Mouse (Mus musculus) heart, embryonic 15.5 days (tissue): ENCODE data around the gene H2-DMa. TPM values are rescaled to one million over a fixed set of nuclear protein-coding genes. Genes with fewer than 3 reads are reported as not detected.

Source experiments
- ATAC-seq: fragments of 200-750 bp; cut with Nextera tagmentation; replicated peaks from 2 replicates; pipeline ENCODE4 v1.8.0; 2017; ENCODE audit warnings: low read depth, moderate TSS enrichment; ENCODE audit not compliant: insufficient number of reproducible peaks, insufficient read depth, low FRiP score
- H3K27ac ChIP-seq: fragments of 300-500 bp; sonication (generic); 2 replicates; pipeline ENCODE4 v1.5.1; 2015; ENCODE audit warnings: mild to moderate bottlenecking, inconsistent platforms
- H3K27me3 ChIP-seq: fragments of 300-500 bp; sonication (generic); 2 replicates; pipeline ENCODE4 v1.6.1; 2015; ENCODE audit warnings: inconsistent platforms
- H3K36me3 ChIP-seq: fragments of 300-500 bp; sonication (generic); 2 replicates; pipeline ENCODE4 v1.6.1; 2015; ENCODE audit warnings: mild to moderate bottlenecking, inconsistent platforms
- H3K4me1 ChIP-seq: fragments of 300-500 bp; sonication (generic); replicated peaks from 2 replicates; pipeline ENCODE4 v1.6.1; 2015; ENCODE audit warnings: inconsistent platforms
- H3K4me2 ChIP-seq: fragments of 300-500 bp; sonication (generic); 2 replicates; pipeline ENCODE4 v1.6.1; 2015; ENCODE audit warnings: inconsistent platforms, mild to moderate bottlenecking, moderate library complexity
- H3K4me3 ChIP-seq: fragments of 300-500 bp; sonication (generic); 2 replicates; pipeline ENCODE4 v1.5.1; 2015; ENCODE audit warnings: mild to moderate bottlenecking, inconsistent platforms
- H3K9ac ChIP-seq: fragments of 300-500 bp; sonication (generic); 2 replicates; pipeline ENCODE4 v1.6.1; 2015; ENCODE audit warnings: mild to moderate bottlenecking, inconsistent platforms
- H3K9me3 ChIP-seq: fragments of 300-500 bp; sonication (generic); replicated peaks from 2 replicates; pipeline ENCODE4 v1.6.1; 2016; ENCODE audit warnings: inconsistent platforms
- WGBS: fragments of 180-500 bp; shearing (Covaris S2); methylation state at CpG from one replicate; pipeline ENCODE4 v1.1.7; 2015; ENCODE audit warnings: mixed read lengths; 5-methylcytosine and 5-hydroxymethylcytosine counted together
- polyA plus RNA-seq: library from polyadenylated mRNA; unstranded; fragments of >200 nt; fragmentation: Nextera tagmentation; extraction: Ambion mirVana; gene quantifications from 2 replicates; pipeline ENCODE4 v1.2.1, GENCODE M21; 2015

H2-DMa gene
- polyA plus RNA-seq, 1 experiment from 2014 or later = 6.0 TPM

- H3K9ac ChIP-seq = no peak overlapping the region
- no peak for ATAC-seq
- no peak overlapping the region for H3K4me3 ChIP-seq
- H3K4me2 ChIP-seq = no peak overlapping the region
- no peak overlapping the region for H3K27ac ChIP-seq
- 33% methylated on average over 9 of the region's 9 CpGs for WGBS
- no peaks in the 10 kb centered on the region for H3K9me3 ChIP-seq
- no peaks in the 10 kb centered on the region for H3K4me1 ChIP-seq
- H3K27me3 ChIP-seq = peaks cover 5% of the 10 kb centered on the region; the same call in 1 of the 2 replicates
- no peaks in the 10 kb centered on the region for H3K36me3 ChIP-seq
Measured at GRCm38 (mm10) chr17:34164202-34164895, 45.0 kb downstream of the H2-DMa start.

GRCm38 (mm10) chr17:34165033-34165730 is 45.8 kb downstream of the H2-DMa start:
- H3K36me3 ChIP-seq = no peaks in the 10 kb centered on the region
- H3K27ac ChIP-seq = no peak overlapping the region
- ATAC-seq = no peak
- H3K4me1 ChIP-seq = no peaks in the 10 kb centered on the region
- no peak overlapping the region for H3K4me2 ChIP-seq
- H3K27me3 ChIP-seq = peaks cover 4% of the 10 kb centered on the region; the same call in 1 of the 2 replicates
- H3K4me3 ChIP-seq = no peak overlapping the region
- 64% methylated on average over 6 of the region's 6 CpGs for WGBS
- no peak overlapping the region for H3K9ac ChIP-seq
- no peaks in the 10 kb centered on the region for H3K9me3 ChIP-seq

- Histone ChIP-seq H3K36me3 (no peaks in the 10 kb centered on the region), H3K9ac (no peak overlapping the region), H3K4me1 (no peaks in the 10 kb centered on the region), H3K9me3 (no peaks in the 10 kb centered on the region), H3K27ac (no peak overlapping the region), H3K4me2 (no peak overlapping the region), H3K4me3 (no peak overlapping the region), H3K27me3 (0 out of 2 replicates have a peak, but pooled peaks cover 3% of the 10 kb centered on the region)
- ATAC-seq = no peak
- WGBS = 0% methylated on average over 2 of the region's 2 CpGs
Measured at GRCm38 (mm10) chr17:34169279-34169678, 49.9 kb downstream of the H2-DMa start.

GRCm38 (mm10) chr17:34170487-34170876 is 51.1 kb downstream of the H2-DMa start:
- no peaks in the 10 kb centered on the region for H3K9me3 ChIP-seq
- H3K9ac ChIP-seq = no peak overlapping the region
- ATAC-seq = no peak
- H3K27ac ChIP-seq = no peak overlapping the region
- H3K4me3 ChIP-seq = no peak overlapping the region
- peaks cover 6% of the 10 kb centered on the region; the same call in 1 of the 2 replicates for H3K27me3 ChIP-seq
- no peaks in the 10 kb centered on the region for H3K36me3 ChIP-seq
- no peaks in the 10 kb centered on the region for H3K4me1 ChIP-seq
- H3K4me2 ChIP-seq = no peak overlapping the region
- WGBS = 21% methylated on average over 4 of the region's 4 CpGs

GRCm38 (mm10) chr17:34170877-34171498 is 51.6 kb downstream of the H2-DMa start:
- no peak for ATAC-seq
- no peak overlapping the region for H3K4me3 ChIP-seq

GRCm38 (mm10) chr17:34172528-34172927 is 53.2 kb downstream of the H2-DMa start:
- Histone ChIP-seq H3K4me3 (no peak overlapping the region), H3K9me3 (no peaks in the 10 kb centered on the region; the same call in 1 of the 2 replicates), H3K27me3 (peaks cover 6% of the 10 kb centered on the region; the same call in 1 of the 2 replicates), H3K9ac (no peak overlapping the region), H3K36me3 (no peaks in the 10 kb centered on the region), H3K27ac (no peak overlapping the region), H3K4me1 (no peaks in the 10 kb centered on the region), H3K4me2 (no peak overlapping the region)
- WGBS = 90% methylated on average over 5 of the region's 5 CpGs
- no peak for ATAC-seq

More at GRCm38 (mm10) chr17:34170877-34171498, 51.6 kb downstream of the H2-DMa start:
- no peaks in the 10 kb centered on the region for H3K9me3 ChIP-seq
- H3K27me3 ChIP-seq = peaks cover 6% of the 10 kb centered on the region; the same call in 1 of the 2 replicates
- H3K9ac ChIP-seq = no peak overlapping the region
- H3K36me3 ChIP-seq = no peaks in the 10 kb centered on the region
- H3K4me1 ChIP-seq = no peaks in the 10 kb centered on the region
- no peak overlapping the region for H3K27ac ChIP-seq
- 36% methylated on average over 13 of the region's 13 CpGs for WGBS
- no peak overlapping the region; the same call in 1 of the 2 replicates for H3K4me2 ChIP-seq

GRCm38 (mm10) chr17:34174075-34174474 is 54.7 kb downstream of the H2-DMa start:
- Histone ChIP-seq H3K4me2 (no peak overlapping the region), H3K27ac (no peak overlapping the region), H3K9ac (no peak overlapping the region), H3K4me3 (no peak overlapping the region), H3K9me3 (no peaks in the 10 kb centered on the region; the same call in 1 of the 2 replicates), H3K36me3 (no peaks in the 10 kb centered on the region), H3K4me1 (no peaks in the 10 kb centered on the region), H3K27me3 (peaks cover 11% of the 10 kb centered on the region; the same call in 1 of the 2 replicates)
- 50% methylated on average over 1 of the region's 1 CpGs for WGBS
- no peak for ATAC-seq

GRCm38 (mm10) chr17:34177179-34177578 is 57.8 kb downstream of the H2-DMa start:
- H3K4me2 ChIP-seq = no peak overlapping the region
- peaks cover 13% of the 10 kb centered on the region for H3K27me3 ChIP-seq
- no peak overlapping the region for H3K4me3 ChIP-seq
- no peak for ATAC-seq
- H3K27ac ChIP-seq = no peak overlapping the region
- H3K36me3 ChIP-seq = no peaks in the 10 kb centered on the region
- WGBS = 60% methylated on average over 4 of the region's 4 CpGs
- no peak overlapping the region for H3K9ac ChIP-seq
- H3K9me3 ChIP-seq = no peaks in the 10 kb centered on the region; the same call in 1 of the 2 replicates
- no peaks in the 10 kb centered on the region for H3K4me1 ChIP-seq

- Histone ChIP-seq H3K36me3 (no peaks in the 10 kb centered on the region), H3K4me3 (no peak overlapping the region), H3K9ac (no peak overlapping the region), H3K27ac (no peak overlapping the region), H3K27me3 (peaks cover 28% of the 10 kb centered on the region), H3K9me3 (no peaks in the 10 kb centered on the region; the same call in 1 of the 2 replicates), H3K4me1 (no peaks in the 10 kb centered on the region), H3K4me2 (no peak overlapping the region)
- 50% methylated on average over 6 of the region's 6 CpGs for WGBS
- no peak for ATAC-seq
Measured at GRCm38 (mm10) chr17:34179019-34179418, 59.7 kb downstream of the H2-DMa start.

- no peak overlapping the region for H3K9ac ChIP-seq
- H3K4me2 ChIP-seq = no peak overlapping the region
- no peak overlapping the region for H3K4me3 ChIP-seq
- no peak overlapping the region for H3K27ac ChIP-seq
- H3K4me1 ChIP-seq = no peaks in the 10 kb centered on the region
- no peaks in the 10 kb centered on the region for H3K36me3 ChIP-seq
- H3K27me3 ChIP-seq = peaks cover 30% of the 10 kb centered on the region
- 60% methylated on average over 13 of the region's 13 CpGs for WGBS
- ATAC-seq = no peak
- no peaks in the 10 kb centered on the region; the same call in 1 of the 2 replicates for H3K9me3 ChIP-seq
Measured at GRCm38 (mm10) chr17:34179913-34180859, 60.8 kb downstream of the H2-DMa start.
